Mouse (Mus musculus) layer of hippocampus, adult 2 months (tissue): Measurements from ENCODE around the gene Cd300ld2. TPM values are rescaled to one million over a fixed set of nuclear protein-coding genes. Genes with fewer than 3 reads are reported as not detected.

Source experiments
- DNase-seq, 2 experiments: peaks; one replicate each; pipeline ENCODE4 v3.0.0; 2022; ENCODE audit warnings: low spot score in 2 of 2
- H3K27ac ChIP-seq: fragments of 200-600 bp; 2 replicates; pipeline ENCODE4 v1.8.1; 2022
- H3K4me3 ChIP-seq: fragments of 200-600 bp; 2 replicates; pipeline ENCODE4 v1.8.1; 2022; ENCODE audit warnings: mild to moderate bottlenecking
- CTCF ChIP-seq: fragments of 200-600 bp; conservative IDR thresholded peaks from 2 replicates; pipeline ENCODE4 v1.8.1; 2022; ENCODE audit warnings: antibody characterized with exemption, mild to moderate bottlenecking, moderate library complexity
- total RNA-seq, 2 experiments: library from RNA; stranded (reverse); gene quantifications; 2 replicates each; pipeline ENCODE4 v1.2.3; 2021

Gene Cd300ld2
- total RNA-seq, 2 experiments from 2014 or later = not detected

- Histone ChIP-seq H3K27ac (no peak overlapping the region), H3K4me3 (no peak overlapping the region)
- TF ChIP-seq CTCF = no peak
- no peak for DNase-seq
Measured at GRCm38 (mm10) chr11:114981866-114982265, 34.1 kb downstream of the Cd300ld2 start.

GRCm38 (mm10) chr11:114972726-114973125 is 43.3 kb downstream of the Cd300ld2 start:
- H3K4me3 ChIP-seq = no peak overlapping the region
- no peak for DNase-seq
- TF ChIP-seq CTCF = no peak
- no peak overlapping the region for H3K27ac ChIP-seq

GRCm38 (mm10) chr11:114968752-114969207 is 47.2 kb downstream of the Cd300ld2 start, which contains the start of gene Cd300c:
TSS of gene Cd300c (minus strand) at chr11:114969157.
- TF ChIP-seq CTCF = no peak
- no peak within 1 kb of the TSS for H3K4me3 ChIP-seq
- H3K27ac ChIP-seq = no peak within 1 kb of the TSS; the same call in 1 of the 2 replicates
- no peak for DNase-seq

GRCm38 (mm10) chr11:114965182-114965828 is 50.7 kb downstream of the Cd300ld2 start:
- no peak for DNase-seq
- no peak for TF ChIP-seq CTCF

GRCm38 (mm10) chr11:114960369-114960768 is 55.6 kb downstream of the Cd300ld2 start:
- Histone ChIP-seq H3K4me3 (no peak overlapping the region), H3K27ac (no peak overlapping the region)
- no peak for DNase-seq
- no peak for TF ChIP-seq CTCF

More at GRCm38 (mm10) chr11:114965182-114965828, 50.7 kb downstream of the Cd300ld2 start:
- no peak overlapping the region for H3K4me3 ChIP-seq
- H3K27ac ChIP-seq = no peak overlapping the region

Other genes with a start within 250 kb of the Cd300ld2 start
- gene Btbd17, start 220.2 kb downstream of the Cd300ld2 start, total RNA-seq = 10 to 100 TPM; 21.7 to 22.9 TPM
- gene Gpr142, start 217.3 kb downstream of the Cd300ld2 start, total RNA-seq = not detected
- gene Gprc5c, start 165.0 kb downstream of the Cd300ld2 start, total RNA-seq = 1 to 10 TPM; 4.7 to 5.4 TPM
- gene Cd300a, start 126.2 kb downstream of the Cd300ld2 start, total RNA-seq = under 1 TPM; 0.36 to 0.42 TPM
- gene Cd300lb, start 81.8 kb downstream of the Cd300ld2 start, total RNA-seq = under 1 TPM in 1 of 2 experiments, not detected in 1; 0.12 TPM
- gene Cd300c, start 47.0 kb downstream of the Cd300ld2 start, total RNA-seq = not detected
- not detected for gene Cd300ld, start 26.3 kb downstream of the Cd300ld2 start, total RNA-seq
- 1 to 10 TPM; 4.1 to 4.5 TPM for gene Cd300c2, start 14.3 kb downstream of the Cd300ld2 start, total RNA-seq
- 1 to 10 TPM; 1.0 to 1.7 TPM for gene Cd300ld4, start 10.8 kb upstream of the Cd300ld2 start, total RNA-seq
- 1 to 10 TPM in 1 of 2 experiments, under 1 TPM in 1; 0.87 to 1.0 TPM for gene Cd300ld5, start 21.6 kb upstream of the Cd300ld2 start, total RNA-seq
- under 1 TPM in 1 of 2 experiments, not detected in 1; 0.87 TPM for gene Cd300ld3, start 32.2 kb upstream of the Cd300ld2 start, total RNA-seq
- under 1 TPM in 1 of 2 experiments, not detected in 1; 0.18 TPM for gene Cd300e, start 46.0 kb upstream of the Cd300ld2 start, total RNA-seq
- 1 to 10 TPM; 3.3 to 3.4 TPM for gene Rab37, start 75.2 kb upstream of the Cd300ld2 start, total RNA-seq
- gene Cd300lf, start 117.8 kb upstream of the Cd300ld2 start, total RNA-seq = under 1 TPM; 0.38 to 0.49 TPM
- 10 to 100 TPM; 67.3 to 74.6 TPM for gene Slc9a3r1, start 147.1 kb upstream of the Cd300ld2 start, total RNA-seq
- gene Tmem104, start 171.3 kb upstream of the Cd300ld2 start, total RNA-seq = 10 to 100 TPM; 18.1 to 20.1 TPM
- 10 to 100 TPM; 20.5 to 20.6 TPM for gene Nat9, start 171.7 kb upstream of the Cd300ld2 start, total RNA-seq